10 mouse cellular contexts compared by ENCODE assay signal in the genomic region with DNA sequence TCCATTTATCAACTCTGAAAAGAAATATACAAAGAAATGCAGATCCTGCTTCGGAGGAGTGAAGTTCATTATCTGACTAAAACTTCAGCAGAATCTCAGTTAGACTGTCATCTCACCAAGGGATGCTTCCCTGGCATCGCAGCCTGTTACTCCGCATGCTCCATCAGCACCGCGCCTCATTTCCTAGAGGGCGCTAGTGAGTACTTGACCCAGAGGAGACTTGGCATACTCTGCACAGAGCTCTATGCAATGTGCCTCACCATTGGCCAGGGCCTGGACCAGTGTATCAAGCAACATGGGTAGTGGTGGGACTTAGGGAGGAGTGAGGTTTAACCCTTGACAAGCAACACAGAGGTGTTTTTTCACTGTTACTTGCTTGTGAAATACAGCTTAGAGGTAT.
DNase-seq lines count a peak whose midpoint lies in the region; ATAC-seq lines count a peak whose summit lies in the region.
"Had no signal": no experiment of that assay in that cellular context is flagged by ENCODE, and none has a peak within 500 bp of the region (broad histone marks: within the 10 kb centered on the region; RNA-seq: fewer than 3 reads in every experiment).

No protein-coding gene starts in this region.

- peak; percentile 20; the same call in 1 of the 2 replicates for ATAC-seq in forebrain, embryonic 14.5 days
- no peak for ATAC-seq in forebrain, embryonic 13.5 days

- no peaks in the 10 kb centered on the region for H3K4me1 ChIP-seq in forebrain, embryonic 14.5 days (ENCODE audit: control insufficient read depth, insufficient read depth, low read length)
- H3K4me1 ChIP-seq in forebrain, embryonic 13.5 days, result 0 out of 2 replicates have a peak, but pooled peaks cover 3% of the 10 kb centered on the region
- H3K4me1 ChIP-seq in limb, embryonic 10.5 days, result peaks cover 12% of the 10 kb centered on the region
- H3K4me1 ChIP-seq: stomach, embryonic 15.5 days had no signal

- H3K4me2 ChIP-seq in forebrain, embryonic 14.5 days (ENCODE audit: low read length), result no peak overlapping the region
- no peak overlapping the region for H3K4me2 ChIP-seq in forebrain, embryonic 13.5 days
- H3K4me2 ChIP-seq: heart, embryonic 15.5 days; stomach, embryonic 15.5 days had no signal

- H3K36me3 ChIP-seq in forebrain, embryonic 14.5 days (ENCODE audit: control insufficient read depth, insufficient read depth, low read length), result no peaks in the 10 kb centered on the region
- no peaks in the 10 kb centered on the region for H3K36me3 ChIP-seq in forebrain, embryonic 13.5 days (ENCODE audit: poor library complexity, severe bottlenecking)
- H3K36me3 ChIP-seq in limb, embryonic 10.5 days, result no peaks in the 10 kb centered on the region
- H3K36me3 ChIP-seq: heart, embryonic 15.5 days; stomach, embryonic 15.5 days had no signal

- H3K27ac ChIP-seq in forebrain, embryonic 14.5 days (ENCODE audit: low read depth, low read length), result no peak overlapping the region
- no peak overlapping the region for H3K27ac ChIP-seq in forebrain, embryonic 13.5 days
- H3K27ac ChIP-seq in limb, embryonic 10.5 days, result peak overlapping the region; percentile 62; the same call in 1 of the 2 replicates
- H3K27ac ChIP-seq: heart, embryonic 15.5 days; stomach, embryonic 15.5 days had no signal

- WGBS in forebrain, embryonic 14.5 days, result 51% methylated on average over 6 of the region's 6 CpGs
- WGBS in forebrain, embryonic 13.5 days, result 55% methylated on average over 6 of the region's 6 CpGs
- 55% methylated on average over 6 of the region's 6 CpGs for WGBS in limb, embryonic 10.5 days

- H3K27me3 ChIP-seq in forebrain, embryonic 14.5 days (replicated peaks; ENCODE audit: control insufficient read depth, insufficient read depth, low read length), result no peaks in the 10 kb centered on the region
- H3K27me3 ChIP-seq in forebrain, embryonic 13.5 days, result no peaks in the 10 kb centered on the region
- no peaks in the 10 kb centered on the region for H3K27me3 ChIP-seq in limb, embryonic 10.5 days (ENCODE audit: low read depth, poor library complexity, severe bottlenecking)
- H3K27me3 ChIP-seq: heart, embryonic 15.5 days; stomach, embryonic 15.5 days had no signal

- H3K9ac ChIP-seq in forebrain, embryonic 14.5 days (ENCODE audit: low read length), result no peak overlapping the region
- H3K9ac ChIP-seq in forebrain, embryonic 13.5 days, result no peak overlapping the region
- H3K9ac ChIP-seq: heart, embryonic 15.5 days; stomach, embryonic 15.5 days had no signal

- H3K9me3 ChIP-seq in forebrain, embryonic 14.5 days (replicated peaks; ENCODE audit: control insufficient read depth, low read length), result no peaks in the 10 kb centered on the region
- H3K9me3 ChIP-seq in forebrain, embryonic 13.5 days (replicated peaks), result no peaks in the 10 kb centered on the region
- H3K9me3 ChIP-seq in limb, embryonic 10.5 days (replicated peaks), result no peaks in the 10 kb centered on the region
- H3K9me3 ChIP-seq: heart, embryonic 15.5 days; stomach, embryonic 15.5 days had no signal

- no peak overlapping the region for H3K4me3 ChIP-seq in forebrain, embryonic 14.5 days (ENCODE audit: low read depth, low read length)
- H3K4me3 ChIP-seq in forebrain, embryonic 13.5 days, result no peak overlapping the region
- H3K4me3 ChIP-seq in limb, embryonic 10.5 days, result no peak overlapping the region
- H3K4me3 ChIP-seq: heart, embryonic 15.5 days; stomach, embryonic 15.5 days had no signal

- intact Hi-C loops in left cerebral cortex, postnatal 36 days (cut with DNase I), result no loop called here

- DNase-seq in forebrain, embryonic 14.5 days (ENCODE audit: low spot score), result no peak
- peak; percentile 11 for DNase-seq in right cerebral cortex, postnatal 14 days
- DNase-seq in right cerebral cortex, postnatal 36 days (ENCODE audit: low spot score in 2 of 2), result no peak
- no peak for DNase-seq in limb, embryonic 10.5 days (ENCODE audit: low spot score)
- DNase-seq in thymus, postnatal 36 days, result peak; percentile 16 to 30
- DNase-seq in left cerebral cortex, postnatal 36 days (ENCODE audit: low spot score in 2 of 2), result no peak
- no peak for DNase-seq in frontal cortex, adult 2 months (ENCODE audit: extremely low spot score in 1 of 2, low spot score in 1 of 2)

Comparison
In these comparisons a context has a peak if more than half of its experiments do, and no peak if none do; other contexts are left out.
1. DNase-seq: peak in right cerebral cortex, postnatal 14 days (single experiment) and thymus, postnatal 36 days (2 of 2); none in forebrain, embryonic 14.5 days (single experiment), right cerebral cortex, postnatal 36 days (0 of 2), limb, embryonic 10.5 days (single experiment), left cerebral cortex, postnatal 36 days (0 of 2) and frontal cortex, adult 2 months (0 of 2).